Mouse (Mus musculus): Measurements from ENCODE around the gene Sinhcaf.

DNA sequence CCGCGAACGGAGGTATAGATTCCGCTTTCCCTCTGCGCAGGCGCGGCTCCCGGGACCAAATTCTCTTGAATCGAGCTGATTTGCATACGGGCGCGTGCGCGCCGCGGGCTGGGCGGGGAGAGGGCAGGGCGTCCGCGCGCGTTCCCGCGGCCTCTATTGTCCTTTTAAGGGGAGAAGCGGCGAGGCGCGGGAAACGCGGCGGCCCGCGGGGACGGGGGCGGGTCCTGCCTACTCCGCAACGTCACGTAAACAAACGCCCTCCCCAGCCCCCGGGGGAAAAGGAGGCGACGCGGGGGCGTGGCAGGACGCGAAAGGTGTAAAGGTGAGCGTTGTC, at the start of gene Sinhcaf:
- TF ChIP-seq CTCF (IDR thresholded peaks at IDR 0.05; ENCODE audit: low read depth, low read length): no peak
- no peak for TF ChIP-seq POLR2A (IDR thresholded peaks at IDR 0.05; ENCODE audit: insufficient read depth, low read length)

Measured in ES-Bruce4 (cell line).